Mouse (Mus musculus) neural tube, embryonic 10.5 days (tissue): Measurements from ENCODE around the gene Glb1l2.

ENCODE experiments used
- DNase-seq: peaks from one replicate; pipeline ENCODE4 v3.0.0-alpha.2; 2017; ENCODE audit warnings: low spot score; ENCODE audit errors: extremely low spot score

The Glb1l2 gene

DNA sequence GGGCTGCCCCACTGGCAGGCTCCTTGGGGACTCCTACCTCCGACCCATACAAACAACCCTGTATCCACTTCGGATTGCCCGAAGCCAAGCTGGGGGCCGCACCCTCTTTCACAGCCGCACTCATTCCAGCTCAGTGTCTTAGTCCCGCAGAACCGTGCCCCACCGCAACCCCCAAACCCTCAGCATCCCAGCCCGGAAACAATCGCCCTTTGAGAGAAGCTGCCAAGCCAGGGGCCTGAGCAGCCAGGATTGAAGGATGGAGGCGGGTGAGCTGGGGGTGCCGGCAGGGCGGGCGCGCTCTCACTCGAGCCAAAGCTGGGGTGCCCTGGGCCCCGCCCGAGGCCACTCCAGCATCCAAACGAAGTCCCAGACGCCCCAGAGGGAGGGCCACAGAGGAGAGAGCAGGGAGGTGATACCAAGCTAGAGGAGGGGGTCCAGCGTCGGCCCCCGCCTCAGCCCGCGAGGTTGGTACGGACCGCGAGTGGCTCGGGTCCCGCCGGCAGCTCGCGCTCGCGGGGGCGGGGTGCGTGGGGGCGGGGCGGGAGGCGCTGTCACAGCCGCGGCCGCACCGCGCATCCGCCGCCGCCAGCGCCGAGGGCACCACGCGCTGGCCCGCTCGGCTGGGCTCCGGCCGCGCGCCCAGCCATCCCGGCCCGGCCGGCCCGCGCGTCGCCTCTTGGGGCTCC lies 72.9 kb downstream of the Glb1l2 start, which contains the start of gene B3gat1:
Gene B3gat1, plus strand, starts transcription at position 523 of the 686 bp plus-strand sequence.
- peak; percentile 60 for DNase-seq

DNA sequence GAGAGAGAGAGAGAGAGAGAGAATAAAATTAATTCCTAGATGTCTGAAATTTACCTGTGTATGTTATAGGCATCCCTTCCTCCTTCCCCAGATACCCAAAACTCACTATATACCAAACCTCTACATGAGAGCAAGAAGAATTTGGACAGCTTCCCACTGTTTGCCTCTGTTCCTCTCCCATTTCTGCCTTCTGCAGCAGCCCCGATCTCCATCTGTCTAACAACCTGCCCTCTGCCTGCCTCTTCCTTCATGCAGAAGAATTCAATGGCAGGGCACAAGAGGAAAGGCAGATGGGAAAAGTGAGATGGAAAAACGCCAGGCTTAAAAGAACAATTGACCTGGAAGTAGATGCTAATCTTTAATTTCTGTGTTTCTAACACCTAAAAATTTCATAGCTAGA lies 77.7 kb downstream of the Glb1l2 start:
- no peak for DNase-seq

DNA sequence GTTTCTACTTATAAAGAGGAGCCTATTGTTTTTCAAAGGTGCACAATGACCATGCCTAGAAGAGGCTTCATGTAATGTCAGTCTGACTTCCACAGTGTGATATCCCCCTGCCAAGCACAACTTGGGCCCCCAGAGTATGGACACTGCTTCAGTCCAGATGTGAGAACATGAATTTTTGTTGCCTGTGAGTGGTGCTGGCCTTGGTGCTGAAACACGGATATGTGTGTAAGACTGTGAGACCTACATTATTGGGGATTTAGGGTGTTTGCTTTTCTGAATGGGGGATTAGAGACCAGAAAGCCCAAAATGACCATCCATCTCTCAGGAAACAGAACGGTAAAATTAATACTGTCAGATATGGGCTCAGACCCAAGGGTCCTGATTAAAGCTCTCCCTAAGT lies 78.8 kb downstream of the Glb1l2 start:
- DNase-seq = peak; percentile 60

DNA sequence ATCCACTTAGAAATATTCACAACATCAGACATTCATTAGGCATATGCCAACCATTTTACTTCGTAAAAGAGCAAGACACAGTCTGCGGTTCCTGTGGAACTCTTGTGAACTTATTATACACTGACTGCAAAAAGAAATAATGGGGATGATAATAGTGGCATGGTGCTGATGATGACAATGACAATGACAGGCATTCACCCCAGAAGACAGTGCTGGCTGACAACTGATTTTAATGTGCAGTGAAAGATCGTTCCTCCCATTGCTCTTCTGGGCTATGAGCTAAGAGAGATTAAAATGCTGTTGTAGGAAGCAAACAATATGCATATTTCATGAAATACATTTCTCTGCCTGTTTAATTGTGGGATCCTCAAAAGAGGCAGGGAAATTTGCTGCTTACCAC lies 80.6 kb downstream of the Glb1l2 start:
- DNase-seq = no peak

DNA sequence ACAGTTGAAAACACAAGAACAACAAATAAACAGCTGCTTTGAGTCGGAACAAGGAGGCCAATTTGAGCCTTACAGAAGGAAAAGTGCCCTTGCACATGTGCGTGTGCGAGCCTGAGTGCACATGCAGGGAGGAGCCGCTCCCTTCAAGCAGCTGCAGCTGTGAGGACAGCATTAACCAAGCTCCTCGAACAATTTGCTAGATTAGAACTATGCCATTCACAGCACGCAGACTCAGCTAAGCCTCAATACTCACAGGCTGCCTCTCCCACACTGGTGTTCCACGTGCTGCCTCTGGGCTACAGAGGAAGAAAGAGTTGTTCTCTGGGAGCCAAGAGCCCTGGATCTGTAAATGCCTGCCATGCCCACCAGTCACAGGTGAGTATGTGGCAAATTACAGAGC lies 84.5 kb downstream of the Glb1l2 start:
- no peak for DNase-seq

DNA sequence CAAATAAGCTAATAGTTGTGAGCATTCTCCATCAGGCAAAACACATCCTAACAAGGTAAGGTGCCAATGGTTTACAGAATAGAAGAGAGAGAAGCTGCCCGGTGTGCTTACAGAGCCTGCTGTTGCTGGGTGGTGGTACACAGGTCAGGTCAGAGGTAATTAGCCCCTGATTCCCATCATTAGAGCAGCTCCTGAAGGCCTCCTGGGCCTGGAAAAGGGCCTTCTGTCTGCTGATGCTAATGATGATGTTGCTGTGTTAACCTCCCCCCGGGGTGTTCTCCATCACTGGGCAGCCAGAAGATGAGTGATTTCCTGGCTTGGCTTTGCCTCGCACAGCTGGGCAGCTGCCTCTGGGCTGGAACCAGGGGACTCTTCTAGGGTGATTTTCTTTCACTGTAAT lies 87.9 kb downstream of the Glb1l2 start:
- DNase-seq = no peak
